Mouse (Mus musculus) lung, embryonic 16.5 days (tissue): ENCODE results near the gene Smg6. TPM values are rescaled to one million over a fixed set of nuclear protein-coding genes. Genes with fewer than 3 reads are reported as not detected.

Source experiments
- ATAC-seq: fragments of 200-750 bp; cut with Nextera tagmentation; 2 replicates; pipeline ENCODE4 v1.8.0; 2017; ENCODE audit warnings: low read depth, mild to moderate bottlenecking, moderate library complexity
- H3K27ac ChIP-seq: fragments of 300-500 bp; sonication (generic); 2 replicates; pipeline ENCODE4 v1.5.1; 2014; ENCODE audit warnings: mild to moderate bottlenecking, control low read depth, low read length
- H3K27me3 ChIP-seq: fragments of 300-500 bp; sonication (generic); 2 replicates; pipeline ENCODE4 v1.6.1; 2014; ENCODE audit warnings: low read depth, low read length, mixed read lengths; ENCODE audit not compliant: control insufficient read depth, insufficient read depth
- H3K36me3 ChIP-seq: fragments of 300-500 bp; sonication (generic); 2 replicates; pipeline ENCODE4 v1.6.1; 2014; ENCODE audit warnings: low read length; ENCODE audit not compliant: control insufficient read depth, insufficient read depth
- H3K4me1 ChIP-seq: fragments of 300-500 bp; sonication (generic); replicated peaks from 2 replicates; pipeline ENCODE4 v1.6.1; 2014; ENCODE audit warnings: low read length, mixed read lengths; ENCODE audit not compliant: control insufficient read depth, insufficient read depth
- H3K4me2 ChIP-seq: fragments of 300-500 bp; sonication (generic); 2 replicates; pipeline ENCODE4 v1.6.1; 2014; ENCODE audit warnings: low read depth, low read length, control low read depth
- H3K4me3 ChIP-seq: fragments of 300-500 bp; sonication (generic); 2 replicates; pipeline ENCODE4 v1.5.1; 2014; ENCODE audit warnings: mild to moderate bottlenecking, low read length, control low read depth
- H3K9ac ChIP-seq: fragments of 300-500 bp; sonication (generic); 2 replicates; pipeline ENCODE4 v1.6.1; 2014; ENCODE audit warnings: low read length, control low read depth
- H3K9me3 ChIP-seq: fragments of 300-500 bp; sonication (generic); 2 replicates; pipeline ENCODE4 v1.6.1; 2016; ENCODE audit warnings: low read length; ENCODE audit not compliant: control insufficient read depth
- WGBS: fragments of 180-500 bp; shearing (Covaris S2); extraction: QIAGEN DNeasy Blood & Tissue Kit; methylation state at CpG from one replicate; pipeline ENCODE4 v1.1.7; 2014; 5-methylcytosine and 5-hydroxymethylcytosine counted together
- polyA plus RNA-seq: library from polyadenylated mRNA; unstranded; fragments of >200 nt; fragmentation: Nextera tagmentation; extraction: Ambion mirVana; gene quantifications from 2 replicates; pipeline ENCODE4 v1.2.1, GENCODE M21; 2015

Gene Smg6
- polyA plus RNA-seq, 1 experiment from 2014 or later = 17.0 TPM

- peaks cover 50% of the 10 kb centered on the region for H3K4me1 ChIP-seq
Measured at GRCm38 (mm10) chr11:75053722-75054121, 128.1 kb downstream of the Smg6 start.

GRCm38 (mm10) chr11:75054184-75054877 is 128.7 kb downstream of the Smg6 start:
- Histone ChIP-seq H3K36me3 (no peaks in the 10 kb centered on the region), H3K27me3 (no peaks in the 10 kb centered on the region), H3K4me1 (peaks cover 44% of the 10 kb centered on the region), H3K9ac (no peak overlapping the region), H3K9me3 (no peaks in the 10 kb centered on the region), H3K27ac (peak overlapping the region; percentile 97), H3K4me3 (no peak overlapping the region), H3K4me2 (no peak overlapping the region)
- peak; percentile 89 for ATAC-seq
- WGBS = 24% methylated on average over 5 of the region's 5 CpGs

More at GRCm38 (mm10) chr11:75053722-75054121, 128.1 kb downstream of the Smg6 start:
- WGBS = 18% methylated on average over 7 of the region's 7 CpGs
- Histone ChIP-seq H3K4me3 (no peak overlapping the region), H3K4me2 (peak overlapping the region; percentile 13; the same call in 1 of the 2 replicates), H3K27me3 (no peaks in the 10 kb centered on the region), H3K9me3 (no peaks in the 10 kb centered on the region), H3K9ac (peak overlapping the region; percentile 36; the same call in 1 of the 2 replicates), H3K27ac (peak overlapping the region; percentile 97), H3K36me3 (no peaks in the 10 kb centered on the region)
- ATAC-seq = no peak; the same call in 1 of the 2 replicates

DNA sequence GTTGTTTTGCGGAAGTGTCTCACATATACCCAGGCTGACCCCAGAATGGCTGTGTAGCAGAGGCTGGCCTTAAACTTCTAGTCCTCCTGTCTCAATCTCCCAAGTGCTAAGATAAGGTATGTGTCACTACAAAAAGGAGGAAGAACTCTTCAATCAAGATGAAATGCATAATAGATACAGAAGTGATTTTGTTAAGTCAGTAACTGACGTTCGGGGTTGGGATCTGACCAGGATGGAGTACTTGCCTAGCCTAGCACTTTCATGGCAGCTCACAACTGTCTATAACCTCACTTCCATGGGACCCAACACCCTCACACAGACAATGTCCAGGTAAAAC is 129.2 kb downstream of the Smg6 start:
- 53% methylated on average over 3 of the region's 3 CpGs for WGBS
- ATAC-seq = no peak

GRCm38 (mm10) chr11:75062650-75063049 is 137.0 kb downstream of the Smg6 start:
- H3K4me3 ChIP-seq = no peak overlapping the region
- H3K9ac ChIP-seq = no peak overlapping the region
- no peak for ATAC-seq
- H3K4me2 ChIP-seq = no peak overlapping the region
- no peaks in the 10 kb centered on the region; the same call in 1 of the 2 replicates for H3K36me3 ChIP-seq
- H3K9me3 ChIP-seq = no peaks in the 10 kb centered on the region
- no peak overlapping the region for H3K27ac ChIP-seq
- H3K4me1 ChIP-seq = no peaks in the 10 kb centered on the region
- 93% methylated on average over 6 of the region's 6 CpGs for WGBS
- no peaks in the 10 kb centered on the region for H3K27me3 ChIP-seq

More for the DNA sequence above, 129.2 kb downstream of the Smg6 start:
- Histone ChIP-seq H3K9me3 (no peaks in the 10 kb centered on the region), H3K27me3 (no peaks in the 10 kb centered on the region), H3K9ac (no peak overlapping the region), H3K4me2 (no peak overlapping the region), H3K4me1 (peaks cover 39% of the 10 kb centered on the region), H3K27ac (peak overlapping the region; percentile 97), H3K36me3 (no peaks in the 10 kb centered on the region), H3K4me3 (no peak overlapping the region)

- Histone ChIP-seq H3K36me3 (no peaks in the 10 kb centered on the region; the same call in 1 of the 2 replicates), H3K9me3 (no peaks in the 10 kb centered on the region), H3K27me3 (no peaks in the 10 kb centered on the region), H3K27ac (no peak overlapping the region), H3K4me2 (no peak overlapping the region), H3K4me3 (no peak overlapping the region), H3K4me1 (no peaks in the 10 kb centered on the region), H3K9ac (no peak overlapping the region)
- no peak for ATAC-seq
- 91% methylated on average over 1 of the region's 1 CpGs for WGBS
Measured at GRCm38 (mm10) chr11:75064266-75064665, 138.6 kb downstream of the Smg6 start.

DNA sequence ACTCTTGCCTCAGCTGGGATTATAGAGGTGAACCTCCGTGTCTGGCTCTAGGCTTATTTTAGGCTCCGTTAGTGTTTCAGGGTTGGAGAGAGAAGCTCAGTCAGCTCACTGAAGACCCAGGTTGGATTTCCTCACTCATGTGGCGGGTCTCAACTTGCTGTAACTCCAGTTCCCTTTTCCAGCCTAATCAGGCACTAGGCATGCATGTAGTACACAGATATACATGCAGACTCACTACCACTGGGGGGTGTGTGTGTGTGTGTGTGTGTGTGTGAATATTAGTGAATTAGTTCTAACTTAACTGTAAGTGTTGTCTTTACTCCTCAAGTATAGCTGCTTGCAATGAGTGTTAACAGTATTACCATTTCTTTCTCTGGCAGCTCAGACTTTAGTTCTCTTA is 145.7 kb downstream of the Smg6 start:
- H3K27ac ChIP-seq = no peak overlapping the region
- ATAC-seq = no peak
- H3K9ac ChIP-seq = no peak overlapping the region
- H3K36me3 ChIP-seq = no peaks in the 10 kb centered on the region
- H3K9me3 ChIP-seq = no peaks in the 10 kb centered on the region
- no peaks in the 10 kb centered on the region for H3K27me3 ChIP-seq
- H3K4me1 ChIP-seq = peaks cover 14% of the 10 kb centered on the region
- no peak overlapping the region for H3K4me3 ChIP-seq
- WGBS = 75% methylated on average over 3 of the region's 3 CpGs
- H3K4me2 ChIP-seq = no peak overlapping the region

- Histone ChIP-seq H3K9me3 (no peaks in the 10 kb centered on the region), H3K27ac (peak overlapping the region; percentile 27; the same call in 1 of the 2 replicates), H3K27me3 (no peaks in the 10 kb centered on the region), H3K4me2 (no peak overlapping the region), H3K36me3 (no peaks in the 10 kb centered on the region), H3K9ac (no peak overlapping the region), H3K4me1 (peaks cover 14% of the 10 kb centered on the region), H3K4me3 (no peak overlapping the region)
- no peak for ATAC-seq
- 32% methylated on average over 2 of the region's 2 CpGs for WGBS
Measured at GRCm38 (mm10) chr11:75072932-75073625, 147.5 kb downstream of the Smg6 start.

GRCm38 (mm10) chr11:75073696-75074095 is 148.1 kb downstream of the Smg6 start:
- H3K4me1 ChIP-seq = peaks cover 14% of the 10 kb centered on the region
- no peaks in the 10 kb centered on the region for H3K9me3 ChIP-seq
- H3K9ac ChIP-seq = no peak overlapping the region
- WGBS = 64% methylated on average over 2 of the region's 2 CpGs
- no peaks in the 10 kb centered on the region for H3K36me3 ChIP-seq
- H3K4me2 ChIP-seq = no peak overlapping the region
- H3K27ac ChIP-seq = no peak overlapping the region; the same call in 1 of the 2 replicates
- no peaks in the 10 kb centered on the region for H3K27me3 ChIP-seq
- ATAC-seq = no peak
- H3K4me3 ChIP-seq = no peak overlapping the region

- no peak overlapping the region for H3K4me2 ChIP-seq
- no peak overlapping the region for H3K27ac ChIP-seq
- peaks cover 14% of the 10 kb centered on the region for H3K4me1 ChIP-seq
- H3K36me3 ChIP-seq = no peaks in the 10 kb centered on the region; the same call in 1 of the 2 replicates
- ATAC-seq = no peak
- 27% methylated on average over 2 of the region's 2 CpGs for WGBS
- no peaks in the 10 kb centered on the region for H3K27me3 ChIP-seq
- no peak overlapping the region for H3K9ac ChIP-seq
- H3K9me3 ChIP-seq = no peaks in the 10 kb centered on the region
- H3K4me3 ChIP-seq = no peak overlapping the region
Measured at GRCm38 (mm10) chr11:75074543-75074942, 148.9 kb downstream of the Smg6 start.
